Mouse (Mus musculus) intestine, embryonic 14.5 days (tissue): ENCODE measurements around the gene Garem2. TPM values are rescaled to one million over a fixed set of nuclear protein-coding genes. Genes with fewer than 3 reads are reported as not detected.

Source experiments
- ATAC-seq: fragments of 200-750 bp; cut with Nextera tagmentation; replicated peaks from 2 replicates; pipeline ENCODE4 v1.8.0; 2017; ENCODE audit warnings: low read depth, moderate number of reproducible peaks, moderate TSS enrichment, moderate library complexity; ENCODE audit not compliant: low FRiP score, low TSS enrichment
- DNase-seq: peaks from one replicate; pipeline ENCODE4 v3.0.0-alpha.2; 2018; ENCODE audit warnings: low spot score
- H3K27ac ChIP-seq: fragments of 300-500 bp; sonication (generic); 2 replicates; pipeline ENCODE4 v1.5.1; 2014; ENCODE audit warnings: low read depth, mild to moderate bottlenecking, control low read depth
- H3K27me3 ChIP-seq: fragments of 300-500 bp; sonication (generic); replicated peaks from 2 replicates; pipeline ENCODE4 v1.6.1; 2014; ENCODE audit warnings: low read length, control low read depth; ENCODE audit not compliant: control insufficient read depth, insufficient read depth
- H3K36me3 ChIP-seq: fragments of 300-500 bp; sonication (generic); 2 replicates; pipeline ENCODE4 v1.6.1; 2014; ENCODE audit warnings: low read length, control low read depth; ENCODE audit not compliant: control insufficient read depth, insufficient read depth
- H3K4me1 ChIP-seq: fragments of 300-500 bp; sonication (generic); replicated peaks from 2 replicates; pipeline ENCODE4 v1.6.1; 2014; ENCODE audit warnings: low read length, control low read depth, mixed read lengths; ENCODE audit not compliant: control insufficient read depth, insufficient read depth
- H3K4me2 ChIP-seq: fragments of 300-500 bp; sonication (generic); 2 replicates; pipeline ENCODE4 v1.6.1; 2014; ENCODE audit warnings: low read length
- H3K4me3 ChIP-seq: fragments of 300-500 bp; sonication (generic); 2 replicates; pipeline ENCODE4 v1.5.1; 2014; ENCODE audit warnings: low read depth, low read length, control low read depth, mixed read lengths
- H3K9ac ChIP-seq: fragments of 300-500 bp; sonication (generic); 2 replicates; pipeline ENCODE4 v1.6.1; 2014; ENCODE audit warnings: mild to moderate bottlenecking, low read length
- H3K9me3 ChIP-seq: fragments of 300-500 bp; sonication (generic); 2 replicates; pipeline ENCODE4 v1.6.1; 2016; ENCODE audit warnings: low read length, control low read depth; ENCODE audit not compliant: control insufficient read depth
- WGBS: fragments of 180-500 bp; shearing (Covaris S2); extraction: QIAGEN DNeasy Blood & Tissue Kit; methylation state at CpG from one replicate; pipeline ENCODE4 v1.1.7; 2014; 5-methylcytosine and 5-hydroxymethylcytosine counted together
- polyA plus RNA-seq: library from polyadenylated mRNA; unstranded; fragments of >200 nt; fragmentation: Nextera tagmentation; extraction: Ambion mirVana; gene quantifications from 2 replicates; pipeline ENCODE4 v1.2.1, GENCODE M21; 2014

Gene Garem2
- polyA plus RNA-seq, 1 experiment from 2014 or later = 0.60 TPM

- no peaks in the 10 kb centered on the region for H3K9me3 ChIP-seq
- ATAC-seq (no peak), DNase-seq (no peak)
- no peak overlapping the region for H3K9ac ChIP-seq
- no peaks in the 10 kb centered on the region for H3K27me3 ChIP-seq
- no peak overlapping the region for H3K4me3 ChIP-seq
- WGBS = 80% methylated on average over 5 of the region's 5 CpGs
- no peak overlapping the region for H3K4me2 ChIP-seq
- no peak overlapping the region for H3K27ac ChIP-seq
- H3K4me1 ChIP-seq = no peaks in the 10 kb centered on the region
- H3K36me3 ChIP-seq = peaks cover 36% of the 10 kb centered on the region
Measured at GRCm38 (mm10) chr5:30165234-30165946, 60.4 kb downstream of the Garem2 start.

Other genes with a start within 250 kb of the Garem2 start
- gene Il6, start 92.0 kb upstream of the Garem2 start, polyA plus RNA-seq = 0.39 TPM in 1 of 2 replicates, not detected in the other
- 286 and 317 TPM in 2 replicates for gene Tyms, start 31.5 kb upstream of the Garem2 start, polyA plus RNA-seq
- gene 3110082J24Rik, start 925 bp downstream of the Garem2 start, polyA plus RNA-seq = not detected in 2 replicates
- 125 and 133 TPM in 2 replicates for gene Hadha, start 50.0 kb downstream of the Garem2 start, polyA plus RNA-seq
- 166 and 169 TPM in 2 replicates for gene Hadhb, start 50.1 kb downstream of the Garem2 start, polyA plus RNA-seq
- gene Adgrf3, start 100.6 kb downstream of the Garem2 start, polyA plus RNA-seq = 0.05 and 0.15 TPM in 2 replicates
- gene Selenoi, start 127.4 kb downstream of the Garem2 start, polyA plus RNA-seq = 33.3 and 35.0 TPM in 2 replicates
- gene Drc1, start 176.2 kb downstream of the Garem2 start, polyA plus RNA-seq = 0.46 and 0.56 TPM in 2 replicates